Mouse (Mus musculus): ENCODE measurements around the gene Dnajc12.
A peak's percentile ranks its signal among the peaks of the same experiment; 100 is the strongest.
"Not testable (repeated sequence)": the region's sequence is repeated elsewhere in the genome, so short reads cannot be mapped to it uniquely, and the experiment has no call there.

Dnajc12 gene

GRCm38 (mm10) chr10:63386444-63386843 lies 4.2 kb downstream of the Dnajc12 start:
- peak; percentile 70 for DNase-seq (ENCODE audit: low spot score)

- no peak for DNase-seq (ENCODE audit: low spot score)
Observed at GRCm38 (mm10) chr10:63386991-63387390, 4.7 kb downstream of the Dnajc12 start.

- no peak for DNase-seq (ENCODE audit: low spot score)
Observed at GRCm38 (mm10) chr10:63388948-63389347, 6.7 kb downstream of the Dnajc12 start.

GRCm38 (mm10) chr10:63396963-63397362 lies 14.7 kb downstream of the Dnajc12 start:
- DNase-seq (ENCODE audit: low spot score), result no peak

GRCm38 (mm10) chr10:63402731-63403504 lies 20.7 kb downstream of the Dnajc12 start:
- no peak for DNase-seq (ENCODE audit: low spot score)

- DNase-seq (ENCODE audit: low spot score), result no peak
Observed at GRCm38 (mm10) chr10:63403636-63404035, 21.4 kb downstream of the Dnajc12 start.

- DNase-seq (ENCODE audit: low spot score), result no peak
Observed at GRCm38 (mm10) chr10:63410162-63410956, 28.1 kb downstream of the Dnajc12 start.

GRCm38 (mm10) chr10:63411674-63412073 lies 29.4 kb downstream of the Dnajc12 start:
- DNase-seq (ENCODE audit: low spot score), result not testable (repeated sequence)

- DNase-seq (ENCODE audit: low spot score), result no peak
Observed at GRCm38 (mm10) chr10:63412756-63413155, 30.5 kb downstream of the Dnajc12 start.

- no peak for DNase-seq (ENCODE audit: low spot score)
Observed at GRCm38 (mm10) chr10:63415287-63415686, 33.0 kb downstream of the Dnajc12 start.

- no peak for DNase-seq (ENCODE audit: low spot score)
Observed at GRCm38 (mm10) chr10:63415850-63416249, 33.6 kb downstream of the Dnajc12 start.

- DNase-seq (ENCODE audit: low spot score), result no peak
Observed at GRCm38 (mm10) chr10:63417061-63417460, 34.8 kb downstream of the Dnajc12 start.

GRCm38 (mm10) chr10:63421739-63422735 lies 39.8 kb downstream of the Dnajc12 start, which contains the start of gene Gm7075:
TSS of gene Gm7075 (minus strand) at chr10:63421789.
- peak; percentile 58 for DNase-seq (ENCODE audit: low spot score)

- no peak for DNase-seq (ENCODE audit: low spot score)
Observed at GRCm38 (mm10) chr10:63422736-63422992, 40.4 kb downstream of the Dnajc12 start.

- DNase-seq (ENCODE audit: low spot score), result no peak
Observed at GRCm38 (mm10) chr10:63423591-63424474, 41.6 kb downstream of the Dnajc12 start.

GRCm38 (mm10) chr10:63424475-63424814 lies 42.2 kb downstream of the Dnajc12 start:
- no peak for DNase-seq (ENCODE audit: low spot score)

GRCm38 (mm10) chr10:63427146-63427545 lies 44.9 kb downstream of the Dnajc12 start:
- no peak for DNase-seq (ENCODE audit: low spot score)

- no peak for DNase-seq (ENCODE audit: low spot score)
Observed at GRCm38 (mm10) chr10:63428243-63429022, 46.2 kb downstream of the Dnajc12 start.

GRCm38 (mm10) chr10:63429023-63429340 lies 46.7 kb downstream of the Dnajc12 start:
- no peak for DNase-seq (ENCODE audit: low spot score)

- DNase-seq (ENCODE audit: low spot score), result peak; percentile 95
Observed at GRCm38 (mm10) chr10:63429380-63429779, 47.1 kb downstream of the Dnajc12 start.

Data from testis, postnatal 14 days (tissue).